Mouse (Mus musculus) liver, embryonic 16.5 days (tissue): ENCODE data around the gene Med24. TPM values are rescaled to one million over a fixed set of nuclear protein-coding genes. Genes with fewer than 3 reads are reported as not detected.
"Not testable (repeated sequence)": the region's sequence is repeated elsewhere in the genome, so short reads cannot be mapped to it uniquely, and the experiment has no call there.

Experiments
- ATAC-seq: fragments of 200-750 bp; cut with Nextera tagmentation; 2 replicates; pipeline ENCODE4 v1.8.0; 2017; ENCODE audit warnings: low read depth, mild to moderate bottlenecking, moderate number of reproducible peaks, moderate library complexity
- H3K27ac ChIP-seq: fragments of 300-500 bp; sonication (generic); 2 replicates; pipeline ENCODE4 v1.5.1; 2014; ENCODE audit warnings: mild to moderate bottlenecking, low read length
- H3K27me3 ChIP-seq: fragments of 300-500 bp; sonication (generic); 2 replicates; pipeline ENCODE4 v1.6.1; 2014; ENCODE audit warnings: low read depth, low read length, mixed read lengths; ENCODE audit not compliant: control insufficient read depth, insufficient read depth
- H3K36me3 ChIP-seq: fragments of 300-500 bp; sonication (generic); 2 replicates; pipeline ENCODE4 v1.6.1; 2014; ENCODE audit warnings: mild to moderate bottlenecking; ENCODE audit not compliant: control insufficient read depth, insufficient read depth
- H3K4me1 ChIP-seq: fragments of 300-500 bp; sonication (generic); 2 replicates; pipeline ENCODE4 v1.6.1; 2014; ENCODE audit warnings: low read depth, low read length, mixed read lengths; ENCODE audit not compliant: control insufficient read depth
- H3K4me2 ChIP-seq: fragments of 300-500 bp; sonication (generic); 2 replicates; pipeline ENCODE4 v1.6.1; 2014; ENCODE audit warnings: low read depth, low read length, mixed read lengths
- H3K4me3 ChIP-seq: fragments of 300-500 bp; sonication (generic); 2 replicates; pipeline ENCODE4 v1.5.1; 2014; ENCODE audit warnings: low read depth, mild to moderate bottlenecking, low read length
- H3K9ac ChIP-seq: fragments of 300-500 bp; sonication (generic); 2 replicates; pipeline ENCODE4 v1.6.1; 2014; ENCODE audit warnings: low read depth, low read length
- H3K9me3 ChIP-seq: fragments of 300-500 bp; sonication (generic); replicated peaks from 2 replicates; pipeline ENCODE4 v1.6.1; 2016; ENCODE audit warnings: low read length; ENCODE audit not compliant: control insufficient read depth
- WGBS: fragments of 180-500 bp; shearing (Covaris S2); extraction: QIAGEN DNeasy Blood & Tissue Kit; methylation state at CpG from one replicate; pipeline ENCODE4 v1.1.7; 2014; ENCODE audit not compliant: insufficient replicate concordance; 5-methylcytosine and 5-hydroxymethylcytosine counted together
- polyA plus RNA-seq: library from polyadenylated mRNA; unstranded; fragments of >200 nt; fragmentation: Nextera tagmentation; extraction: Ambion mirVana; gene quantifications from 2 replicates; pipeline ENCODE4 v1.2.1, GENCODE M21; 2015

Med24 gene
- polyA plus RNA-seq, 1 experiment from 2014 or later = 23.8 TPM

GRCm38 (mm10) chr11:98681786-98682745 is 47.2 kb downstream of the Med24 start, which contains the start of gene Psmd3:
Gene Psmd3 (plus strand): TSS chr11:98682554.
- Histone ChIP-seq H3K4me2 (peak within 1 kb of the TSS; percentile 88), H3K4me3 (peak within 1 kb of the TSS; percentile 94), H3K27me3 (no peaks in the 10 kb centered on the region), H3K9ac (peak within 1 kb of the TSS; percentile 96), H3K36me3 (peaks cover 13% of the 10 kb centered on the region), H3K4me1 (peaks cover 12% of the 10 kb centered on the region), H3K9me3 (no peaks in the 10 kb centered on the region), H3K27ac (peak within 1 kb of the TSS; percentile 73)
- WGBS = 3% methylated on average over 45 of the region's 45 CpGs
- ATAC-seq = peak; percentile 92

- Histone ChIP-seq H3K27ac (no peak overlapping the region), H3K36me3 (peaks cover 5% of the 10 kb centered on the region), H3K9ac (no peak overlapping the region), H3K27me3 (no peaks in the 10 kb centered on the region), H3K4me1 (peaks cover 12% of the 10 kb centered on the region), H3K4me2 (no peak overlapping the region), H3K9me3 (no peaks in the 10 kb centered on the region), H3K4me3 (no peak overlapping the region)
- ATAC-seq = no peak
- 71% methylated on average over 4 of the region's 4 CpGs for WGBS
These were observed 48.0 kb downstream of the Med24 start for GRCm38 (mm10) chr11:98681186-98681585.

GRCm38 (mm10) chr11:98680595-98680994 is 48.6 kb downstream of the Med24 start:
- not testable (repeated sequence) for H3K36me3 ChIP-seq, ATAC-seq, H3K9me3 ChIP-seq, H3K4me2 ChIP-seq, H3K27ac ChIP-seq, H3K4me3 ChIP-seq, H3K27me3 ChIP-seq, H3K9ac ChIP-seq
- peaks cover 12% of the 10 kb centered on the region for H3K4me1 ChIP-seq
- 72% methylated on average over 4 of the region's 4 CpGs for WGBS

- Histone ChIP-seq H3K4me3 (no peak overlapping the region), H3K4me1 (peaks cover 12% of the 10 kb centered on the region), H3K9me3 (no peaks in the 10 kb centered on the region), H3K36me3 (no peaks in the 10 kb centered on the region), H3K27me3 (no peaks in the 10 kb centered on the region), H3K4me2 (no peak overlapping the region), H3K27ac (no peak overlapping the region), H3K9ac (no peak overlapping the region)
- WGBS = 89% methylated on average over 1 of the region's 1 CpGs
- no peak for ATAC-seq
These were observed 49.2 kb downstream of the Med24 start for GRCm38 (mm10) chr11:98680023-98680422.

GRCm38 (mm10) chr11:98675829-98676363 is 53.3 kb downstream of the Med24 start:
- Histone ChIP-seq H3K9me3 (no peaks in the 10 kb centered on the region), H3K4me1 (peaks cover 15% of the 10 kb centered on the region), H3K27me3 (no peaks in the 10 kb centered on the region), H3K4me3 (no peak overlapping the region), H3K36me3 (no peaks in the 10 kb centered on the region), H3K9ac (no peak overlapping the region), H3K4me2 (no peak overlapping the region), H3K27ac (no peak overlapping the region)
- 31% methylated on average over 7 of the region's 7 CpGs for WGBS
- ATAC-seq = no peak

GRCm38 (mm10) chr11:98673136-98673535 is 56.1 kb downstream of the Med24 start:
- not testable (repeated sequence) for H3K27me3 ChIP-seq, H3K4me2 ChIP-seq

GRCm38 (mm10) chr11:98672482-98672881 is 56.8 kb downstream of the Med24 start:
- 36% methylated on average over 5 of the region's 5 CpGs for WGBS
- no peak overlapping the region for H3K4me3 ChIP-seq
- H3K27me3 ChIP-seq = peaks cover 2% of the 10 kb centered on the region; the same call in 1 of the 2 replicates
- no peak overlapping the region for H3K4me2 ChIP-seq
- H3K36me3 ChIP-seq = no peaks in the 10 kb centered on the region
- no peak overlapping the region for H3K27ac ChIP-seq
- H3K4me1 ChIP-seq = peaks cover 15% of the 10 kb centered on the region
- no peak for ATAC-seq
- no peak overlapping the region for H3K9ac ChIP-seq
- H3K9me3 ChIP-seq = no peaks in the 10 kb centered on the region

More at GRCm38 (mm10) chr11:98673136-98673535, 56.1 kb downstream of the Med24 start:
- not testable (repeated sequence) for H3K9ac ChIP-seq, H3K9me3 ChIP-seq, H3K4me3 ChIP-seq, H3K27ac ChIP-seq, H3K36me3 ChIP-seq
- ATAC-seq = peak; percentile 30; the same call in 1 of the 2 replicates
- 3% methylated on average over 6 of the region's 7 CpGs for whole genome bisulfite sequencing
- H3K4me1 ChIP-seq = peaks cover 15% of the 10 kb centered on the region

GRCm38 (mm10) chr11:98671857-98672256 is 57.4 kb downstream of the Med24 start:
- no peak overlapping the region for H3K4me2 ChIP-seq
- no peak overlapping the region for H3K27ac ChIP-seq
- H3K27me3 ChIP-seq = peaks cover 6% of the 10 kb centered on the region
- H3K4me3 ChIP-seq = no peak overlapping the region
- no peaks in the 10 kb centered on the region for H3K36me3 ChIP-seq
- peaks cover 15% of the 10 kb centered on the region for H3K4me1 ChIP-seq
- no peak overlapping the region for H3K9ac ChIP-seq
- 22% methylated on average over 5 of the region's 5 CpGs for WGBS
- no peaks in the 10 kb centered on the region for H3K9me3 ChIP-seq
- ATAC-seq = peak; percentile 58

GRCm38 (mm10) chr11:98671284-98671815 is 57.9 kb downstream of the Med24 start:
- peaks cover 15% of the 10 kb centered on the region for H3K4me1 ChIP-seq
- H3K4me2 ChIP-seq = no peak overlapping the region
- no peak overlapping the region for H3K27ac ChIP-seq
- no peak overlapping the region for H3K9ac ChIP-seq
- H3K36me3 ChIP-seq = no peaks in the 10 kb centered on the region
- peaks cover 11% of the 10 kb centered on the region for H3K27me3 ChIP-seq
- WGBS = 19% methylated on average over 3 of the region's 3 CpGs
- no peak overlapping the region for H3K4me3 ChIP-seq
- no peaks in the 10 kb centered on the region for H3K9me3 ChIP-seq
- no peak for ATAC-seq
